Mouse (Mus musculus): ENCODE data around the gene Zpld1. TPM values are rescaled to one million over a fixed set of nuclear protein-coding genes. Genes with fewer than 3 reads are reported as not detected.

Zpld1 gene
- total RNA-seq, 1 experiment = not detected

- no peaks in the 10 kb centered on the region for H3K36me3 ChIP-seq (ENCODE audit: control insufficient read depth, insufficient read depth, low read length, poor library complexity, severe bottlenecking)
- TF ChIP-seq ZNF384 (IDR thresholded peaks at IDR 0.05; ENCODE audit: low read depth, low read length) (no peak), CHD2 (IDR thresholded peaks at IDR 0.05; ENCODE audit: low read depth, low read length) (no peak), MAFK (IDR thresholded peaks at IDR 0.05; ENCODE audit: insufficient read depth, low read depth, low read length) (no peak)
- H3K4me3 ChIP-seq (ENCODE audit: insufficient read depth in 1 of 2, low read depth in 1 of 2, low read length in 2 of 2, poor library complexity in 1 of 2, severe bottlenecking in 1 of 2) = no peak overlapping the region
- in situ Hi-C loops (cut with MboI; ENCODE audit: low sequenced_read_pairs in 2 of 2, unreplicated experiment in 2 of 2) = no loop called here
- H3K27ac ChIP-seq (ENCODE audit: insufficient read depth, low read depth, low read length, poor library complexity, severe bottlenecking) = no peak overlapping the region
- H3K4me1 ChIP-seq (ENCODE audit: control insufficient read depth in 2 of 2, insufficient read depth in 2 of 2, low read length in 2 of 2, poor library complexity in 1 of 2) = no peaks in the 10 kb centered on the region
- no peak overlapping the region for H3K9ac ChIP-seq (ENCODE audit: insufficient read depth, low read depth, low read length, poor library complexity, severe bottlenecking)
- no peaks in the 10 kb centered on the region for H3K9me3 ChIP-seq (ENCODE audit: control insufficient read depth, insufficient read depth, low read depth, low read length)
- DNase-seq (ENCODE audit: low read depth, low spot score) = no peak
Observed at GRCm38 (mm10) chr16:55260862-55261574, 36.8 kb downstream of the Zpld1 start.

GRCm38 (mm10) chr16:55259719-55260118 is 38.1 kb downstream of the Zpld1 start:
- Histone ChIP-seq H3K9ac (ENCODE audit: insufficient read depth, low read depth, low read length, poor library complexity, severe bottlenecking) (no peak overlapping the region), H3K4me1 (ENCODE audit: control insufficient read depth in 2 of 2, insufficient read depth in 2 of 2, low read length in 2 of 2, poor library complexity in 1 of 2) (no peaks in the 10 kb centered on the region), H3K36me3 (ENCODE audit: control insufficient read depth, insufficient read depth, low read length, poor library complexity, severe bottlenecking) (no peaks in the 10 kb centered on the region), H3K9me3 (ENCODE audit: control insufficient read depth, insufficient read depth, low read depth, low read length) (no peaks in the 10 kb centered on the region), H3K27ac (ENCODE audit: insufficient read depth, low read depth, low read length, poor library complexity, severe bottlenecking) (no peak overlapping the region), H3K4me3 (ENCODE audit: insufficient read depth in 1 of 2, low read depth in 1 of 2, low read length in 2 of 2, poor library complexity in 1 of 2, severe bottlenecking in 1 of 2) (no peak overlapping the region)
- in situ Hi-C loops (cut with MboI; ENCODE audit: low sequenced_read_pairs in 2 of 2, unreplicated experiment in 2 of 2) = no loop called here
- DNase-seq (ENCODE audit: low read depth, low spot score) = no peak
- no peak for TF ChIP-seq ZNF384 (IDR thresholded peaks at IDR 0.05; ENCODE audit: low read depth, low read length)

- H3K4me1 ChIP-seq (ENCODE audit: control insufficient read depth in 2 of 2, insufficient read depth in 2 of 2, low read length in 2 of 2, poor library complexity in 1 of 2) = no peaks in the 10 kb centered on the region
- in situ Hi-C loops (cut with MboI; ENCODE audit: low sequenced_read_pairs in 2 of 2, unreplicated experiment in 2 of 2) = no loop called here
- no peak overlapping the region for H3K4me3 ChIP-seq (ENCODE audit: insufficient read depth in 1 of 2, low read depth in 1 of 2, low read length in 2 of 2, poor library complexity in 1 of 2, severe bottlenecking in 1 of 2)
- DNase-seq (ENCODE audit: low read depth, low spot score) = no peak
- TF ChIP-seq CHD2 (IDR thresholded peaks at IDR 0.05; ENCODE audit: low read depth, low read length) = no peak
- TF ChIP-seq ZNF384 (IDR thresholded peaks at IDR 0.05; ENCODE audit: low read depth, low read length) = no peak
- no peak for TF ChIP-seq MAFK (IDR thresholded peaks at IDR 0.05; ENCODE audit: insufficient read depth, low read depth, low read length)
- TF ChIP-seq HCFC1 (IDR thresholded peaks at IDR 0.05; ENCODE audit: borderline replicate concordance, insufficient read depth, low read length) = no peak
- TF ChIP-seq ZC3H11A (IDR thresholded peaks at IDR 0.05; ENCODE audit: borderline replicate concordance, low read depth, low read length) = no peak
- no peaks in the 10 kb centered on the region for H3K9me3 ChIP-seq (ENCODE audit: control insufficient read depth, insufficient read depth, low read depth, low read length)
- H3K27ac ChIP-seq (ENCODE audit: insufficient read depth, low read depth, low read length, poor library complexity, severe bottlenecking) = no peak overlapping the region
- H3K9ac ChIP-seq (ENCODE audit: insufficient read depth, low read depth, low read length, poor library complexity, severe bottlenecking) = no peak overlapping the region
- H3K36me3 ChIP-seq (ENCODE audit: control insufficient read depth, insufficient read depth, low read length, poor library complexity, severe bottlenecking) = no peaks in the 10 kb centered on the region
Observed at GRCm38 (mm10) chr16:55240996-55241395, 56.8 kb downstream of the Zpld1 start.

- Histone ChIP-seq H3K27ac (ENCODE audit: insufficient read depth, low read depth, low read length, poor library complexity, severe bottlenecking) (no peak overlapping the region), H3K4me3 (ENCODE audit: insufficient read depth in 1 of 2, low read depth in 1 of 2, low read length in 2 of 2, poor library complexity in 1 of 2, severe bottlenecking in 1 of 2) (no peak overlapping the region), H3K9ac (ENCODE audit: insufficient read depth, low read depth, low read length, poor library complexity, severe bottlenecking) (no peak overlapping the region), H3K9me3 (ENCODE audit: control insufficient read depth, insufficient read depth, low read depth, low read length) (no peaks in the 10 kb centered on the region), H3K4me1 (ENCODE audit: control insufficient read depth in 2 of 2, insufficient read depth in 2 of 2, low read length in 2 of 2, poor library complexity in 1 of 2) (no peaks in the 10 kb centered on the region), H3K36me3 (ENCODE audit: control insufficient read depth, insufficient read depth, low read length, poor library complexity, severe bottlenecking) (no peaks in the 10 kb centered on the region)
- no peak for DNase-seq (ENCODE audit: low read depth, low spot score)
- in situ Hi-C loops (cut with MboI; ENCODE audit: low sequenced_read_pairs in 2 of 2, unreplicated experiment in 2 of 2) = no loop called here
- no peak for TF ChIP-seq MAFK (IDR thresholded peaks at IDR 0.05; ENCODE audit: insufficient read depth, low read depth, low read length)
- no peak for TF ChIP-seq ZNF384 (IDR thresholded peaks at IDR 0.05; ENCODE audit: low read depth, low read length)
- TF ChIP-seq CHD2 (IDR thresholded peaks at IDR 0.05; ENCODE audit: low read depth, low read length) = no peak
- no peak for TF ChIP-seq ZC3H11A (IDR thresholded peaks at IDR 0.05; ENCODE audit: borderline replicate concordance, low read depth, low read length)
- TF ChIP-seq HCFC1 (IDR thresholded peaks at IDR 0.05; ENCODE audit: borderline replicate concordance, insufficient read depth, low read length) = no peak
Observed at GRCm38 (mm10) chr16:55228995-55229622, 68.7 kb downstream of the Zpld1 start.

- in situ Hi-C loops (cut with MboI; ENCODE audit: low sequenced_read_pairs in 2 of 2, unreplicated experiment in 2 of 2) = no loop called here
- Histone ChIP-seq H3K4me3 (ENCODE audit: insufficient read depth in 1 of 2, low read depth in 1 of 2, low read length in 2 of 2, poor library complexity in 1 of 2, severe bottlenecking in 1 of 2) (no peak overlapping the region), H3K36me3 (ENCODE audit: control insufficient read depth, insufficient read depth, low read length, poor library complexity, severe bottlenecking) (no peaks in the 10 kb centered on the region), H3K9ac (ENCODE audit: insufficient read depth, low read depth, low read length, poor library complexity, severe bottlenecking) (no peak overlapping the region), H3K9me3 (ENCODE audit: control insufficient read depth, insufficient read depth, low read depth, low read length) (no peaks in the 10 kb centered on the region), H3K27ac (ENCODE audit: insufficient read depth, low read depth, low read length, poor library complexity, severe bottlenecking) (no peak overlapping the region), H3K4me1 (ENCODE audit: control insufficient read depth in 2 of 2, insufficient read depth in 2 of 2, low read length in 2 of 2, poor library complexity in 1 of 2) (no peaks in the 10 kb centered on the region)
- DNase-seq (ENCODE audit: low read depth, low spot score) = no peak
- TF ChIP-seq CHD2 (IDR thresholded peaks at IDR 0.05; ENCODE audit: low read depth, low read length) (no peak), ZC3H11A (IDR thresholded peaks at IDR 0.05; ENCODE audit: borderline replicate concordance, low read depth, low read length) (no peak), MAFK (IDR thresholded peaks at IDR 0.05; ENCODE audit: insufficient read depth, low read depth, low read length) (no peak), HCFC1 (IDR thresholded peaks at IDR 0.05; ENCODE audit: borderline replicate concordance, insufficient read depth, low read length) (no peak), ZNF384 (IDR thresholded peaks at IDR 0.05; ENCODE audit: low read depth, low read length) (no peak)
Observed at GRCm38 (mm10) chr16:55203945-55204344, 93.8 kb downstream of the Zpld1 start.
